Mouse (Mus musculus): Measurements from ENCODE around the gene 3110082I17Rik.

Gene 3110082I17Rik

DNA sequence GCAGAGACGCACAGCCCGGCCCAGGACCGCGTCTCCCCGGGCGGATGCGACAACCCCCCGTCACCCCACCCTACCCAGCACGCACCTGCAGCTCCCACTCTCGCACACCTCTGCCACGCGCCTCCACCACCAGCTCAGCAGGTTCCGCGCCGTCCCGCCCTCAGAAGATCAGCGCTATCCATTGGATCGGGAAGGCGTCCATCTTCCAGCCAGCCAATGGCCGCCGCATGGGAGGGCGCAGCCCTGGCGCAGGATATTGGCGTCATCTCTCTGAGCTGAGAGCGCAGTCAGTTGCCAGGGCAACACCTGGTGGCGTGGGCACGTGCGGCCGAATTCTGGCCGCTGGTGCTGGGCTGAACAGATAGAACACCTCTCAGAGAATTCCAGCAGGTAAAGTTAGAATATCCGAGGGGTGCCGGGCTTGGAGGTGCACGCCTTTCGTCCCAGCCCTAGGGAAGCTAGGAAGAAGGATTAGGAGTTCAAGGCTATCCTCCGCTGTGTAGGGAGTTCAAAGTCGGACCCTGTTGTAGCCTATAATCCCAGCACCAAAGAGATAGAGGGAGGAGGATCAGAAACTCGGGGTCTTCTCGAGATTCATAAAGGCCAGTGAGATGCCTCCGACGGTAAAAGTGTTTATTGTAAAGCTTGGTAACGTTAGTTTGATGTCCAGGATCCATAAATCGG is at the start of gene 3110082I17Rik:
Gene 3110082I17Rik, minus strand, starts transcription at position 144 of the 684 bp plus-strand sequence.
- peak; percentile 96 for DNase-seq (ENCODE audit: low read depth)

DNA sequence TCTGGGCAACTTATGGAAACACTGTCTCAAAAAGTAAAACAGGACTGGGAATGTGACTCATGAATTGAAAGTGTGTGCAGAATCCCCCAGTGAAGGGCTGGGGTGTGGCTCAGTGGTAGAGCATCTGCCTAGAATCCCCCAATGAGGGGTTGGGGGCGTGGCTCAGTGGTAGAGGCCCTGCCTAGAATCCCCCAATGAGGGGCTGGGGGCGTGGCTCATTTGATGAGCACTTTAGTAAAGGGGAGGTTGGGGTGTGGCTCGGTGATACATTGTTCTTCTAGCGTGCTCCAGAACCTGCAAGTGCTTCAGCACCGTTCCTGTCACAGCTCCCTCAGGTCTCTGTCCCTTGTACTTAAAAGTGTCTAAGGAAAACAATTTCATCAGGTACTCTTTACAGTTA is 45.9 kb upstream of the 3110082I17Rik start:
- peak; percentile 56 for DNase-seq (ENCODE audit: low read depth)

DNA sequence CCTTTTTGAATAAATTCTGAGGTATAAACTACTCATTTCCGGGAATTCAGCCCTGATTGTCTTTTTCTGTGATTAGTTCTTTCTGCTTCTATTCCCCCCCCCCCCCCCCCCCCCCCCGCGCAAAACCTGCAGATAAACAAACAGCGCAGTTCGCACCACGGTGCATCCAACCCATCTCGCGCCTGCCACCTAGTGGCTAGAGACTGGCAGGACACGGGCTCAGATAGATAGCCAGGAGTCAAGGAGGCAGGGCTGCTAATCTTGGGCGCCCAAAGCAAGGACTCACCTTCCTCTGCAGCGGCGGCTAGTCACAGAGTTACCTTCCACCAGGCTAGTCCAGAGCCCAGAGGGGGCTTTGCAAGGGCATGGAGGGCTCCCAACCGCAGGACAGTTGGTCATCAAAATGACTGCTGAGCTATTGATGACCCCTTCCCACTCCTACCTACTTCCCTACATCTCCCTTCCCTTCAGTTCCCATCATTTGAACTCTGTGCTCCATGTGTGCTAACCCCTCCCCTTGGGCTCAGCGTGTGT is 44.8 kb upstream of the 3110082I17Rik start:
- peak; percentile 74 for DNase-seq (ENCODE audit: low read depth)

DNA sequence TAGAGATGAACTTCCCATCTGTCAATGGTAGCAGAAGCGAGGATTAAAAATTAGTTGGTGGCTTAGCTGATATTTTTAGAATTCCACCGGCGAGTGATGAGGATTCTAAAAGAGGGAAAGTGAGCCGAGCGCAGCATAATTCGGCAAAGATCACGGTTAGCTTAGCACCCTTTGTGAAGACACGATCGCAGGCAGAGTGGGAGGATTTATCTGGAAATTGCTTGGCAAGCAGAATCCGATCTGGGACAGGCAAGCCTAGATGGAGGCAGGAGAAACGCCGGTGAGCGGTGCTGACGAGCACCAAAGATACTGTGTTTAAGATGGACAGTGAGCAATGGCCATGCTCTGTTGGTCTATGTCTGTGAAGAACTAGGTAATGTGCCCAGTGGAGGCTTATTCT is 42.0 kb upstream of the 3110082I17Rik start:
- DNase-seq (ENCODE audit: low read depth): no peak

DNA sequence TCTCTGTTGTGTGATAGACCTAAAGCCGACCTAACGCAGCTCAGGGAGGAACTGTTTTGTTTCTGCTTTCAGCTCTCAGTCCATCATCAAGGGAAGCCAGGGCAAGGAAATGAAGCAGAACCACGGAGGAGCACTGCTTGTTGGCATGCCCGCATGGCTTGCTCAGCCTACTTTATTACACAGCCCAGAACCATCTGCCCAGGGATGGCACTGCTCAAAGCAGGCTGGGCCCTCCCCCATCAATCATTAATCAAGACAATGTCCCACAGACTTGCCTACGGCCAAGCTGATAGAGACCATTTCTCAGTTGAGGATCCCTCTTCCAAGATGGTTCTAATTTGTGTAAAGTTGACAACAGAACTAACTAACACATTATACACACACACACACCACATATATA is 38.5 kb upstream of the 3110082I17Rik start:
- no peak for DNase-seq (ENCODE audit: low read depth)

DNA sequence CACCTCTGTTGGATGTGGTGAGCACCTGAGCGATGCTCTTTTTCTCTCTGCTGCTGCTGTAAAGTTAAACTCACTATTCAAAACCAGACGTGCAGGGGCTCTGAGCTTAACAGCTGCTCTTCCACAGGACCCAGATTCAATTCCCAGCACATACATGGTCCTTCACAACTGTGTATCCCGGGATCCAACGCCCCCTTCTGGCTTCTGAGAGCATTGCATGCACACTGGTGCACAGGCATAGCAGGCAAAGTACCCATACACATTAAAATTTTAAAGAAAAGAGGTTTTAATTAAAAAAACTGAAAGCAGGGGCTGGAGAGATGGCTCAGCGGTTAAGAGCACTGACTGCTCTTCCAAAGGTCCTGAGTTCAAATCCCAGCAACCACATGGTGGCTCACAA is 36.6 kb upstream of the 3110082I17Rik start:
- DNase-seq (ENCODE audit: low read depth): no peak

DNA sequence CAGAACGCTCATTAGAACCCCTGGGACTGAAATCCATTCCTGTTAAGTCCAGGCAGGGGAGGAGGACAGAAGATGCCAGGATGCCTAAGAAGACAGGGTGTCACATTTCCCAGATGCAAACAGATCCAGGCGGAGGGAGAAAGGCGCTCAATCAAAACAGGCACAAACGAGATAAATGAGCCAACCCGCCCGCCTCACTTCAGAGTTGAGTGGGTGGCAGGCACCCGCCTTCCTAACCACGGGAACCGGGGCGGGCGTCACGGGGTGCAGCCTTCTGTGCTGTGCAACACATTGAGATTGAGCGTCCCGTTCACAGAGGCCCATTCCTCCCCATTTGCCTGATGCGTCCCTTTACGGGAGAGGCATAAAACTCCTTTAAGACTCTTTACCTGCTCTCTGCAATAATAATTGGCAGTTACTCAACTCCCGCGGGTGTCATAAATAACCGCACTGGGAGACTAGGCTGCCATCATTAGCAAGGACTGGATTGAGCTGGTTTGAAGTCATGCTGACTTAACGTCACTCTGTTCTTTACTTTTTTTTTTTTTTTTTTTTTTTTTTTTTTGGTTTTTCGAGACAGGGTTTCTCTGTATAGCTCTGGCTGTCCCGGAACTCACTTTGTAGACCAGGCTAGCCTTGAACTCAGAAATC is 34.8 kb upstream of the 3110082I17Rik start:
- no peak for DNase-seq (ENCODE audit: low read depth)

DNA sequence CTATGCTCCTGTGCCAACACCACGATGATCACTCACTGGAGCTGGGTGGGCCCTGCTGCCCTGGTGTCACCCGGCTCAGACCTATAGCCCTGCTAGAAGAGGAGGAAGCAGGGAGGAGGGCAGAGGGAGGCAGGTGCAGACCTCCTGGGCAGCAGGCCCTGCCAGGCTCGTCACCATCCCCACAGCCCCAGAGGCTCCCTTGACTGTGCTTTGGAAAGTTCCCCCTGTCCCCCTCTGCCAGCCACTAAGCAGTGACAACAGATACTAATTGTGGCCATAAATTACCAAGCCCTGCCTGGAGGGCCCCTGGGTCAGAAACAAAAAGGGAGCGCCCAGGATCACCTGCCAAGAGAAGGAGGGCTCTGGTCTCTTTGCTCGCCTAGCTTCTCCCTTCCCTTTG is 33.4 kb upstream of the 3110082I17Rik start:
- DNase-seq (ENCODE audit: low read depth): no peak

DNA sequence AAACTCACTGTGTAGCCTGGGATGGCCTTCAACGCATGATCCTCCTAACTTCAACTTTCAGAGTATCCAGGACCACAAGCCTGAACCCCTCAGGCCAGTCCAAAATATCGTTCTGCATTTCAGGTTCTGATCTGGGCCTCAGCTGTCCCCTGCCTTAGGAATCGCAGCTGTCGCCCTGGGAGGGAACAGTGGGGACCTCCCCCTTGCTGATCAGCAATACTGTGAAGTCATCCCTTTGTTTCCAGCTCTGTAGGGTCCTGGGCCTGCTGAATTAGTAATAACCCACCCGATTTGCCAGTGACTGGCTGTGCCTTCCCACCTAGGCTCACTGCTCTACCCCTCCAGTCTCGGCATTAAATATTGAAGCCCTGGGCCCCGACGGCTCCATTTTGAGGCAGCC is 31.0 kb upstream of the 3110082I17Rik start:
- DNase-seq (ENCODE audit: low read depth): no peak

DNA sequence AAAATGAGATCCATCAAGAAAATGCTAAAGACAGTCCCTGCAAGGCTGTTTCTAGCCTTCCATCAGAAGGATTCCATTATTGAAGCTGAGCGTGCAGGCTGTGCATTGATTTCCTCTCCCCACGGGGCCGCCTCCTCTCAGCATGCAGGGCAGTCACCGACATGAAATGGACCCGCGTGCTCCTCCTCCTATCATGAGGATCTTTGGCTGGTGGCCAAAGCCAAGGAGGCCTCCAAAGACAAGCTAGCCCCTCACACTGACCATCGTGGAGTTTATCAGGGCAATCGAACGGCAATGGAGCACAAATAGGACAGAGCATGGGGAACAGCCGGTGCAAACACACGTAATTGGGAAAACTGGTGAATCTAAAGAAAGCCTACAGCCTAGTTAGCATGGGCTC is 29.8 kb upstream of the 3110082I17Rik start:
- DNase-seq (ENCODE audit: low read depth): no peak

DNA sequence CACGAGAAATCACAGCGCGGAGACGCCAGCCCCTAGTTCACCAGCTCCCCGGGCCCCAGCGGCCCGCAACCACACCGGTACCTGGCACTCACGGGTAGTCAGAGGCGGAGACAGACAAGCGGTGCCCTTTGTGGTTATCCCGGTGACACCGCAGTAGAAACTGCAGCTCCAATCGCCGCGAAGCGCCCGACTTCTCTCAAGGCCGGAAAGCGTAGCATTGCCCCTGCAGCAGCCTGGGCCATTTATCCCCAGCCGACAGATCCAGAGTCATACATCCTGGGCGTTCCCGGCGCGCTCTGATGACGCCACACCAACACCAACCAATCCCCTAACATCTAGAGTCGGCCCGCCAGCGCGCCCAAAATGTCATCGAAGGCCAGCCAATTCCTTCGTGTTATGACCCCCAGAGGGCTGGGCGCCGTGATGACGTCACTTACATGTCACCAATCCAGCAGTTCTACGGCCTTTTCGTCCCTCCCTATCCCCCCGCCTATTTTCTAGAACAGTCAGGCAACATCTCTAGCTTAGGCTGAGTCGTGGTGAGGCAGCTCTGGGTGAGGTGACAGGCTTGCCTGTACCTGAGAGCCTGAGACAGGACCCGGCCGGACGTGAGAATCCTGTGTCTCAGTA is 24.0 kb upstream of the 3110082I17Rik start, which contains the start of gene Zfand2a:
Gene Zfand2a, minus strand, starts transcription at position 365 of the 630 bp plus-strand sequence.
- DNase-seq (ENCODE audit: low read depth): peak; percentile 100

DNA sequence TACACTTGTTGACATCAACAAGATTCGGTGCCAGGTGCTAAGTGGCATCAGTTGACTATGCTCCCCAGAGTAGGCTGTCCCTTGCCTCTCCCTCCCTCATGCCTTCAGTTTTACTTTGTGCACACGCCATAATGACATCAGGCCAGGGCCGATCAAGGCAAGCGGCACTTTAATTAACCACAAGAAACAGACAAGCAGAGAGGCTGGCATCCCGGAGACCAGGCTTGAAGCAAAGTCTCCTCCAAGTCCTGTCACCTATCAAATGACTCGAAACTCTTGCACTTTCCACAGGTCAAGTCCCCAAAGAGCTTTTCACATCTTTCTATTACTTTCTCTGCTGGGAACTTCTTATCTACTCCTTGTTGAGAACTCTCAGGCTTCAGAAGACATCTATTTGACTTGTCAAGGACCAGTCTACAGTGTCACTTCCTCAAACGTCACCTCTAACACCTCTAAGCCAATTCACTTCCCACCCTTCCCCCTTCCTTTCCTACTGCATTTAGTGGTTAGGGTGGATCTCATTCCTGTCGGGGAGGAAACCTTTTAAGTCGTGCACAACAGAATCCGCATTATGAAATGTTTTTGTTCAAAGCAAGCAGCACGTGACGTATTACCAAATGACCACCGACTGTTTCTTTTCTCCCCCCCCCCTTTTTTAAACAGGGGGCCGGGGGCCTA is 23.0 kb upstream of the 3110082I17Rik start:
- peak; percentile 52 for DNase-seq (ENCODE audit: low read depth)

DNA sequence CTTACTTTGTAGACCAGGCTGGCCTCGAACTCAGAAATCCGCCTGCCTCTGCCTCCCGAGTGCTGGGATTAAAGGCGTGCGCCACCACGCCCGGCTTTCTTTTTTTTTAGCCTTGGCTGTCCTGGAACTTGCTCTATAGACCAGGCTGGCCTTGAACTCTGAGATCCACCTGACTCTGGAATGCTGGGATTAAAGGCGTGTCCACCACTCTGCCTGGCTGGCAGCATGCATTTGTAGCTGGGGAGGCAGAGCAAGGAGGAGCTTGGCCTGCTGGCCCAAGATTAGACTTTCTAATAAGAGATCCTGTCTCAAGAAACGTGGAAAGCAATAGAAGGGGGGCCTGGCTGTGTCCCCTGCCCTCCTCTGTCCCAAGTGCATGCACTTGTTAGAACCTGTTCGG is 20.1 kb upstream of the 3110082I17Rik start:
- no peak for DNase-seq (ENCODE audit: low read depth)

DNA sequence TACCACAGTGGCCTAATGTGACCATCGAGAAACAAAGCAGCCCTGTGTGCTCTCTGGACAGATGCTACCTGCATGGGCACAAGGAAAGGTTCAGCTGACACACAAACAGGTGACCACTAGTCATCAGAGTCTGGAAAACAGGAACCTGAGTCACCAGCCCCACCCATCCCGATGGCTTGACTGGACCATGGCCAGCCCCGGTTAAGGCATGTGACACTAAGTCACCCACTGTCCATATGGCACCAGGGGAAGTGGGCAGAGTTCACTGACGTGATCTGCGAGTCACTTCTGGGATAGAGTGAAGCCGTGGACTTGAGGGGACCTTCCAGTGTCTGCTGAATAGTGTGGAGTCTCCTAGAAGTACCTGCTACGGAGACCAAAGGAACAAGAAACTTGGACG is 18.8 kb upstream of the 3110082I17Rik start:
- DNase-seq (ENCODE audit: low read depth): peak; percentile 57

DNA sequence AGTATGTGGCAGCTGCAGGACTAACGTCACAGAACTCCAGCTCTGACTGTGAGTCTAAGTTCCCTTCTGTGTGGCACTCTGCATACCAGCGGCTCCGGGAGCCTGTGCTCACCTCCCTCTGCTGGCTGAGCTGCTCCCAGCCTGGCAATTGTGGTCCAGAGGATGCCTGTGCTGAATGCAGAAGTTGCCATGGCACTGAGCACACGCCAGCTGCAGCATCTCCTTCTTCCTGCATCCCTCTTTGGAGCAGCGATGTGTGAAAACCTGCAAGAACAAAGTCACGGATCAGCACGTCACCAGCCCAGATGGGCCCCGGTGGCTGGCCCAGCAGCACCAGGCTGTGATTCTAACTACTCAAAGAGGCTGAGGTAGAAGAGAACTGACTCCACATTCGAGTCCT is 14.4 kb upstream of the 3110082I17Rik start:
- no peak for DNase-seq (ENCODE audit: low read depth)

DNA sequence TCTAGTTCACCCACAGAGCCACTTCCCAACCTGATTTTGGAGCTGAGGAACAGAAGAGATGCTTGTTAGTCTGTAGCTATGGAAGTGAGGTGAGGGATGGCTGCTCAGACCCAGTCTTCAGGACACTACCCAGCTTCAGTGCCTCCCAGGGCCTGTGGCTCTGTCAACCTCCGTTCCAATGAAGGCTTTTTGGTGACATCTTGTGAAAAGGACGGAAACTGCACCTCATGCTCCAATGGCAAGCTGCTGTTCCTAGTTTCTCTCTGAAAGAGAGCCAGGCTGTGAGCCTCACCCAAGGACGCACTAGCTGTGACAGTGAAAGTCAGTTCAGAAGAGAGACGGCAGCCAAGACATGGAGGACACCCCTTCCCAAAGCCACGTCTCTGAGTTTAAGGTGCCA is 7.7 kb upstream of the 3110082I17Rik start:
- DNase-seq (ENCODE audit: low read depth): peak; percentile 62

DNA sequence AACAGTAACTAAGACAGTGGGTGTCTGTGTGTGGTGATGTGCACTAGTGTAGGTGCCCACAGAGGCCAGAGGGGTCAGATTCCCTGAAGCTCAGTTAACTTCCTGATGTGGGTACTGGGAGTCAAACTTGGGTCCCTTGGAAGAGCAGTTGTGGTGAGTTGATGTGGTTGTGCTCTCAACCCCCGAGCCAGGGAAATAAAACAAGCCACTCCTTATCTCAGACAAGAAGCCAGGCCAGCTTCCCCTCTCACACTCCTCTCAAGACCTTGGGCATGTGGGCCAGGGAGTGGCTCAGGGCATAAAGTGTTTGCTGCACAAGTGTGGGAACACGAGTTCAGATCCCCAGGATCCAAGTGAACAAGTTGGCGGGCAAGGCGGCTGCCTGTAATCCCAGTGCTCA is 6.5 kb upstream of the 3110082I17Rik start:
- peak; percentile 61 for DNase-seq (ENCODE audit: low read depth)

DNA sequence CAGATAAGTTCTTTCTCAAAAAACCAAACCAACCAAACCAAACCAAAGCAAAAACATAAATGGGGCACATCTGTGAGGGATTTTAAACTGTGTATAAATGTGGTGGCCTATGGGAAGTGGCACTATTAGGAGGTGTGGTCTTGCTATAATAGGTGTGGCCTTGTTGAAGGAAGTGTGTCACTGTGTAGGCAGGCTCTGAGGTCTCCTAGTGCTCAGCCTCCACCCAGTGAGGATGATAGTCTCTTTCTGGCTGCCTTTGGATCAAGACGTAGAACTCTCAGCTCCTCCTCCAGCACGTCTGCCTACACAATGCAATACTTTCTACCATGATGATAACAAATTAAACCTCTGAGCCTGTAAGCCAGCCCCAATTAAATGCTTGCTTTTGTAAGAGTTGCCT is 6.0 kb upstream of the 3110082I17Rik start:
- DNase-seq (ENCODE audit: low read depth): peak; percentile 54

DNA sequence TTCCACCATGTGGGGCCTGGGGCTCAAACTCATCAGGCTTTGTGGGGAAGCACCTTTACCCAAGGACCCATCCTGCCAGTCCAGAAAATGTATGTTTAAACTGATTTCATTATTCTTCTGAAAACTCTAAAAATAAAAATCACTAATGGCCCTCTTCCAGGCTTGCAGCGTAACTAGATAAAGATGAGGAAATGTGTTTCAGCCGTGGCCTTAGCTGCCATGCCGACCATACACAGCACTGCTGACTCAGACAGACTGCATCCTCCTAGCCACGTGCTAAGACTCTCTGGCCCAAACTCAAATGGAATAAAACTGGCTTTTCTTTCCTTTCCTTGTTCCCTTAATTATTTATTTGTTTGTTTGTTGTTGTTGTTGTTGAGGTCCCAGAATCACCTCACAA is 4.5 kb upstream of the 3110082I17Rik start:
- DNase-seq (ENCODE audit: low read depth): peak; percentile 51

DNA sequence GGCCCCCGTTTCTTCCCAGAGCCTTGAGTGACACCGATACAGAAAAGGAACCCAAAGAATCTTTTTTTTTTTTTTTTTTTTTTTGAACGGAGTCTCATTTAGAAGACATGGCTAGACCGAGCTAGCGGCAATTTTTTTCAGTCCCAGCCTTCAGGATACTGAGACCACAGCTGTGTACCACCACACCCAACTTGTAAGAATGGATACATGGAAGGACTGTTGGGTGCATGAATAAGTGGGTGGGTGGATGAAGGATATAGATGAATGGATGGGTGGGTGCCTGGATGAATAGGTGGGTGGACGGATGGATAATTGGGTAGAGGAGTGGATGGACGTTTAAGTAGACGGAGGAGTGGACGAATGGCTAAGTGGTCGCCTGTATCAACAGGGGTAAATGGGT is 389 bp downstream of the 3110082I17Rik start:
- DNase-seq (ENCODE audit: low read depth): no peak

DNA sequence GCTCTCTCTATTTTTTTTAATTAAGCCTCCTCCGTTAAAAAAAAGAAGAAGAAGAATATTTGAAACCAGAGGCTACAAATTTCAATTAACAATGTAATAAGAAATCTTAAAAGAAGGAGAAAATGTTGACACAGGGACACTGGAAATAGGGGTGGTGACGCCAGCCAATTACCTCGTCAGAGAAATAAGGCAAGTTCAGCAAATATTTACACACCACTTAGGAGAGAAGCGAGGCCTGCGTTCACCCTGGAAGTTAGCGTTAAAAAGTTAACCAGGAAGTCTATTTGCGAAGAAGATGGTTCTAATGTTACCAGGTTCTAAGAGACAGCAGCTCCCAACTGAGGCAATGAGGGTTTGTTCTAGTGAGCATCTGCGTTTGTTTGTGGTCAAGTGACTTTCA is 3.1 kb downstream of the 3110082I17Rik start:
- no peak for DNase-seq (ENCODE audit: low read depth)

DNA sequence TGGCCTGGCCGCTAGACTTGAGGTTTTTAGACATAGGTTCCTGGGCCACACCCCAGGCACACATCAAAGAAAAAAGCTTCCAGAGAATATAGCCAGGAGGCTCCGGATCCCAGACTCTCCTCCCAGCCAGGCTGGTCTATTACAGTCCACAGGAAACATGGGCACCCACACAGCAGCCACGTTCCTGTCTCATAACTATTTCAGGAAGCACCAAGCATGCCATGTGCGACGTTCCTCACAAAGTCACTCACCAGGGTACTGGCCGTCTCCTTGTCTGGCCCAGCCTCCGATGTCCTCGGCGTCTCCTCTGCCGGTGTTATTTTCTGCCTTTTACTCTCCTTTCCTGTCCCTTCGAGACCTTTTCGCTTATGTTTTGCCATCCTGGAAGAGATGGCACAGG is 5.2 kb downstream of the 3110082I17Rik start:
- no peak for DNase-seq (ENCODE audit: low read depth)

Measured in 416B (cell line).